Mouse (Mus musculus): ENCODE measurements around the gene Wnt5b. TPM values are rescaled to one million over a fixed set of nuclear protein-coding genes. Genes with fewer than 3 reads are reported as not detected.
"Not testable (repeated sequence)": the region's sequence is repeated elsewhere in the genome, so short reads cannot be mapped to it uniquely, and the experiment has no call there.

Wnt5b gene
- polyA plus RNA-seq, 1 experiment from 2014 or later = 6.2 TPM

DNA sequence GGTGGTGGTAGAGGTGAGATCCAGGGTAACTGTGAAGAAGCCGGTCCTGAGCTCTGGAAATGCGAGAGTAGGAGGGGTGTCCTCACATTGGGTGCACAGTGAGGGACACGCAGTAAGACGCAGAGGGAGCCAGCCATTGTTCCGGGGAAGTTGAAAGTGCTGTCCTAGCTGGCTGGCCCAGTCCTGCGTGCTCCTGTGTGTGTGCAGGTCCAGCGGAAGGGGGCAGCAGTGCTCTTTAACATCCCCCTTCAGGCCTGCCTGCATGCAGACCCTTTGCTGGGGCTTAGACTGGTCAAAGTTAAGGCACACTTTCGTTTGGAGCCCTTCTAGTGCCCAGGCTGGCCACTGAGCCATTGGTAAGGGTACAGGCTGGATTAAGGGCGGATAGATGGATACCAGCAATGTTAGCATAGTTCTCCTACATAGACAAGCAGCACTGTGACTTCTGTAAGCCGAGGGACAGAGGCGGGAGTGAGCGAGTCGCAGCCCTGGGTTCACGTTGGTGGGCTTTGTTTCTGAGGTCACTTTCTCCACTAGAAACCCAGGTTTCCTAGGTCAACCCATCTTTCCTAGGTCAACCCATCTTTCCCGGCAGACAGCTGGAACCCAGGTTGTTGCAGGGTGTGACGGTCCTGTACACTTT lies 61.1 kb downstream of the Wnt5b start:
- no peak for ATAC-seq (ENCODE audit: insufficient read depth, low FRiP score)
- Histone ChIP-seq H3K4me3 (replicated peaks; ENCODE audit: low read length) (peak overlapping the region; percentile 32), H3K9me3 (replicated peaks; ENCODE audit: control insufficient read depth, low read length) (no peaks in the 10 kb centered on the region), H3K4me2 (ENCODE audit: low read depth, low read length) (peak overlapping the region; percentile 58), H3K27ac (ENCODE audit: low read length) (peak overlapping the region; percentile 55), H3K9ac (ENCODE audit: low read length) (peak overlapping the region; percentile 49), H3K27me3 (ENCODE audit: control insufficient read depth, insufficient read depth, low read length) (no peaks in the 10 kb centered on the region), H3K4me1 (ENCODE audit: control insufficient read depth, insufficient read depth, low read length) (peaks cover 29% of the 10 kb centered on the region), H3K36me3 (ENCODE audit: control insufficient read depth, insufficient read depth, low read length) (no peaks in the 10 kb centered on the region)
- 40% methylated on average over 16 of the region's 16 CpGs for WGBS

DNA sequence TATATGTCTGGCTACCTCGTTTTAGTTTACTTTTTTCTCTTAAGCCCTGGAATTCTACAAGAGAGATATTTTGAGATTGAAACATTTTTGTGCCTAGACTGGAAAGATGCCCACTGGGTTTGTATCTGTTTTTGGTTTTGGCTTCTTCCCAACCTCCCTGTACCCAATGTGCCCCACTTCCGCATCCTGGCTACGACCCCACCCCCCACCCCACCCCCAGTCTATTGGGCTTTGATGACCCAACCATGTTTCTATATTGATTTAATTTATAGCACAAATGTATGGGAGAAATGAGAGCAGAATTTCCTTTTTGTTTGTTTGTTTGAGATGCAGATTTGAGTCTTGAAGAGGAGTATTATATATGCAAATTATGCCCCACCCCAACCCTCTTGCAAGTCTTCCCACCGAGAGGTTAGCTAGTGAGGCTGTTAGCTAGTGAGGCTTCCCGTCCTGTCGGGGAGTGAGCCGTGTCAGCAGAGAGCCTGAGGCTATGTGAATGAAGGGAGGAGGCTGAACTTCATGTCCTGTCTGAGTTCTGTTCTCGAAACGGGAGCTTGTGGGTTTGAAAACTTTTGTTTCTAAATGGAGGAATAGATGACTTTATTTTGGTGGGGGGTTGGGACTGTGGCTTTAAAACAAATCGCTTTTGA lies 62.3 kb downstream of the Wnt5b start:
- WGBS = 7% methylated on average over 10 of the region's 10 CpGs
- not testable (repeated sequence) for H3K27me3 ChIP-seq (ENCODE audit: control insufficient read depth, insufficient read depth, low read length); H3K9me3 ChIP-seq (replicated peaks; ENCODE audit: control insufficient read depth, low read length); H3K27ac ChIP-seq (ENCODE audit: low read length); ATAC-seq (ENCODE audit: insufficient read depth, low FRiP score); H3K36me3 ChIP-seq (ENCODE audit: control insufficient read depth, insufficient read depth, low read length)
- H3K9ac ChIP-seq (ENCODE audit: low read length) = peak overlapping the region; percentile 52; the same call in 1 of the 2 replicates
- H3K4me3 ChIP-seq (replicated peaks; ENCODE audit: low read length) = peak overlapping the region; percentile 43
- H3K4me2 ChIP-seq (ENCODE audit: low read depth, low read length) = peak overlapping the region; percentile 97
- H3K4me1 ChIP-seq (ENCODE audit: control insufficient read depth, insufficient read depth, low read length) = peaks cover 39% of the 10 kb centered on the region

- ATAC-seq (ENCODE audit: insufficient read depth, low FRiP score) = no peak
- Histone ChIP-seq H3K27ac (ENCODE audit: low read length) (peak overlapping the region; percentile 98), H3K4me3 (replicated peaks; ENCODE audit: low read length) (peak overlapping the region; percentile 68), H3K9me3 (replicated peaks; ENCODE audit: control insufficient read depth, low read length) (no peaks in the 10 kb centered on the region), H3K9ac (ENCODE audit: low read length) (peak overlapping the region; percentile 97), H3K4me1 (ENCODE audit: control insufficient read depth, insufficient read depth, low read length) (peaks cover 39% of the 10 kb centered on the region), H3K36me3 (ENCODE audit: control insufficient read depth, insufficient read depth, low read length) (no peaks in the 10 kb centered on the region), H3K27me3 (ENCODE audit: control insufficient read depth, insufficient read depth, low read length) (no peaks in the 10 kb centered on the region), H3K4me2 (ENCODE audit: low read depth, low read length) (peak overlapping the region; percentile 97)
- WGBS = 3% methylated on average over 33 of the region's 33 CpGs
Measured at GRCm38 (mm10) chr6:119480706-119481331, 63.3 kb downstream of the Wnt5b start.

DNA sequence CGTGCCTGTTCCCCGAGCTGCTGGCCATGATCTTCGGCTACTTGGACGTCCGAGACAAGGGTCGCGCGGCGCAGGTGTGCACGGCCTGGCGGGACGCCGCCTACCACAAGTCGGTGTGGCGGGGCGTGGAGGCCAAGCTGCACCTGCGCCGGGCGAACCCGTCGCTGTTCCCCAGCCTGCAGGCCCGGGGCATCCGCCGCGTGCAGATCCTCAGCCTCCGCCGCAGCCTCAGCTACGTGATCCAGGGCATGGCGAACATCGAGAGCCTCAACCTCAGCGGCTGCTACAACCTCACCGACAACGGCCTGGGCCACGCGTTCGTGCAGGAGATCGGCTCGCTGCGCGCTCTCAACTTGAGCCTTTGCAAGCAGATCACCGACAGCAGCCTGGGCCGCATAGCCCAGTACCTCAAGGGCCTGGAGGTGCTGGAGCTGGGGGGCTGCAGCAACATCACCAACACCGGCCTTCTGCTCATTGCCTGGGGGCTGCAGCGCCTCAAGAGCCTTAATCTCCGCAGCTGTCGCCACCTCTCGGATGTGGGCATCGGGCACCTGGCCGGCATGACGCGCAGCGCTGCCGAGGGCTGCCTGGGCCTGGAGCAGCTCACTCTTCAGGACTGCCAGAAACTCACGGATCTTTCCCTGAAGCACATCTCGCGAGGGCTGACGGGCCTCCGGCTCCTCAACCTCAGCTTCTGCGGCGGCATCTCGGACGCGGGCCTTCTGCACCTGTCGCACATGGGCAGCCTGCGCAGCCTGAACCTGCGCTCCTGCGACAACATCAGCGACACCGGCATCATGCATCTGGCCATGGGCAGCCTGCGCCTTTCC lies 64.1 kb downstream of the Wnt5b start:
- H3K9me3 ChIP-seq (replicated peaks; ENCODE audit: control insufficient read depth, low read length) = no peaks in the 10 kb centered on the region
- H3K27ac ChIP-seq (ENCODE audit: low read length) = peak overlapping the region; percentile 98
- under 1% methylated on average over 68 of the region's 70 CpGs for WGBS
- no peaks in the 10 kb centered on the region for H3K36me3 ChIP-seq (ENCODE audit: control insufficient read depth, insufficient read depth, low read length)
- H3K9ac ChIP-seq (ENCODE audit: low read length) = peak overlapping the region; percentile 97
- peak overlapping the region; percentile 68 for H3K4me3 ChIP-seq (replicated peaks; ENCODE audit: low read length)
- peaks cover 35% of the 10 kb centered on the region for H3K4me1 ChIP-seq (ENCODE audit: control insufficient read depth, insufficient read depth, low read length)
- ATAC-seq (ENCODE audit: insufficient read depth, low FRiP score) = peak; percentile 19; the same call in 1 of the 2 replicates
- no peaks in the 10 kb centered on the region for H3K27me3 ChIP-seq (ENCODE audit: control insufficient read depth, insufficient read depth, low read length)
- peak overlapping the region; percentile 97 for H3K4me2 ChIP-seq (ENCODE audit: low read depth, low read length)

DNA sequence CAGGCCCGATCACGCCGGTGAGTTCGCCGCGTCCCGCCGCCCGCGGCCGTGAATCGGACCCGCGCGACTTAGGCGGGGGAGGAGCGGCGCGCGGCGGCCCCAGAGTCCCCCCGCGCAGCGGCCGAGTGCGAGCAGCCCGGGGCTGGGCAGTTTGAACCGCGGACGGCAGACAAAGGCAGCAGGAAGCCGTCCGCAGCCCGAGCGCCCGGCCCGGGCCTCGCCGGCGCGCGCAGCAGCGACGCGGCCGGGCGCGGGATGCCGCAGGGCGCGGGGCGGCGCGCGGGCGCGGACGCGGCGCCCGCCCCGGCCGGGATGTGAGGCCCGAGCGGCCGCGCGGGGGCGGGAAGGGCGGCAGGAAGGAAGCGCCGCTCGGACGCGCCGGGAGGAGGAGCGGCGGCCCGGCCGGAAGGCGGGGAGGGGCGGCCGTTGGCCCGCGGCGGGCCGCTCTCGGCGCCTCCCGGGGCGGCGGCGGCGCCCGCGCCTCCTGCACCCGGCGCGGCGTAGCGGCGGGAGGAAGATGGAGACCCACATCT lies 64.7 kb downstream of the Wnt5b start, which contains the start of gene Fbxl14:
Fbxl14 (plus strand) TSS at position 326 of the 533 bp plus-strand sequence.
- Histone ChIP-seq H3K4me2 (ENCODE audit: low read depth, low read length) (peak within 1 kb of the TSS; percentile 97), H3K9ac (ENCODE audit: low read length) (peak within 1 kb of the TSS; percentile 97), H3K4me1 (ENCODE audit: control insufficient read depth, insufficient read depth, low read length) (peaks cover 34% of the 10 kb centered on the region), H3K27me3 (ENCODE audit: control insufficient read depth, insufficient read depth, low read length) (no peaks in the 10 kb centered on the region), H3K36me3 (ENCODE audit: control insufficient read depth, insufficient read depth, low read length) (no peaks in the 10 kb centered on the region), H3K9me3 (replicated peaks; ENCODE audit: control insufficient read depth, low read length) (no peaks in the 10 kb centered on the region), H3K27ac (ENCODE audit: low read length) (peak within 1 kb of the TSS; percentile 98), H3K4me3 (replicated peaks; ENCODE audit: low read length) (peak within 1 kb of the TSS; percentile 68)
- peak; percentile 87 for ATAC-seq (ENCODE audit: insufficient read depth, low FRiP score)
- WGBS = under 1% methylated on average over 91 of the region's 101 CpGs

DNA sequence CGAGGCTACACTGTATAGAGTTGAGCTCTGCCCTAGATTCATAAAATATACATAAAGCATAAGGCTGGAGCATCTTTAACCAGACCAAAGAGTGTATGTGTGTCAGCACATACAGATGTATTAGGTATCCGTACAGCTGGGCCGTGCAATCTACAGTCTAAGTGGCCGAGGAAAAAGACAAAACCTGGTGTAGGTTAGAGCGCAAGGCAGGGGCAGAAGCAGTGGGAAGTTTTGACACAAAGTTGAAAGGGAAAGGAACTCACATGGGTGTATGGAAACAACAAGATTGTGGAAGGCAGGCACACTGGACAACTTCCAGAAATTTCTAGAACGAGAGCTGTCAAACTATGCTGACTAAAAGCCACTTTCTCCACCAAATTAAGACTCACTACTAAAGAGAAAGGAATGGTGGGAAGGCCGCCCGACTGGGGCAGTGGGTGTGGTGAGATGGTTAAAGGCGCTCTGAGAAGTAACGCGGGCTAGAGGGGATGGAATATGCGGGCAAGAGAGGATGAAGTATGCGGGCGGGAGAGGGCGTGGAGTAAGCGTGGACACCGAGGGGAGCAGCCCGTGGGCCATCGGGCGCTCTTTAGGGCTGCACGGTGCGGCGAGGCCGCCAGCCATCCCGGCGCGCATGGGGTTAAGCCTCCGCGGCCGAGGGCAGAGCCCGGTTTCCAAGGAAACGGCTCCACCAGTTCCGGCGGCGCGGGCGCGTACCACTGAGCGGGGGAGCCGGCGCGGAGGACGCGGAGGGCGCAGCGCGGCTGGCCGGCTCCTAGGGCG lies 65.4 kb downstream of the Wnt5b start:
- Histone ChIP-seq H3K27me3 (ENCODE audit: control insufficient read depth, insufficient read depth, low read length) (no peaks in the 10 kb centered on the region), H3K9me3 (replicated peaks; ENCODE audit: control insufficient read depth, low read length) (no peaks in the 10 kb centered on the region), H3K27ac (ENCODE audit: low read length) (peak overlapping the region; percentile 98), H3K36me3 (ENCODE audit: control insufficient read depth, insufficient read depth, low read length) (no peaks in the 10 kb centered on the region), H3K9ac (ENCODE audit: low read length) (peak overlapping the region; percentile 97), H3K4me2 (ENCODE audit: low read depth, low read length) (peak overlapping the region; percentile 97), H3K4me3 (replicated peaks; ENCODE audit: low read length) (peak overlapping the region; percentile 68), H3K4me1 (ENCODE audit: control insufficient read depth, insufficient read depth, low read length) (peaks cover 30% of the 10 kb centered on the region)
- ATAC-seq (ENCODE audit: insufficient read depth, low FRiP score) = peak; percentile 92
- under 1% methylated on average over 49 of the region's 49 CpGs for WGBS

- H3K27ac ChIP-seq (ENCODE audit: low read length) = peak overlapping the region; percentile 98
- H3K4me2 ChIP-seq (ENCODE audit: low read depth, low read length) = peak overlapping the region; percentile 97; the same call in 1 of the 2 replicates
- no peaks in the 10 kb centered on the region for H3K27me3 ChIP-seq (ENCODE audit: control insufficient read depth, insufficient read depth, low read length)
- H3K4me1 ChIP-seq (ENCODE audit: control insufficient read depth, insufficient read depth, low read length) = peaks cover 23% of the 10 kb centered on the region
- ATAC-seq (ENCODE audit: insufficient read depth, low FRiP score) = no peak
- H3K9ac ChIP-seq (ENCODE audit: low read length) = peak overlapping the region; percentile 44
- no peaks in the 10 kb centered on the region for H3K9me3 ChIP-seq (replicated peaks; ENCODE audit: control insufficient read depth, low read length)
- H3K4me3 ChIP-seq (replicated peaks; ENCODE audit: low read length) = no peak overlapping the region
- 18% methylated on average over 13 of the region's 13 CpGs for WGBS
- no peaks in the 10 kb centered on the region for H3K36me3 ChIP-seq (ENCODE audit: control insufficient read depth, insufficient read depth, low read length)
Measured at GRCm38 (mm10) chr6:119477686-119478310, 66.3 kb downstream of the Wnt5b start.

DNA sequence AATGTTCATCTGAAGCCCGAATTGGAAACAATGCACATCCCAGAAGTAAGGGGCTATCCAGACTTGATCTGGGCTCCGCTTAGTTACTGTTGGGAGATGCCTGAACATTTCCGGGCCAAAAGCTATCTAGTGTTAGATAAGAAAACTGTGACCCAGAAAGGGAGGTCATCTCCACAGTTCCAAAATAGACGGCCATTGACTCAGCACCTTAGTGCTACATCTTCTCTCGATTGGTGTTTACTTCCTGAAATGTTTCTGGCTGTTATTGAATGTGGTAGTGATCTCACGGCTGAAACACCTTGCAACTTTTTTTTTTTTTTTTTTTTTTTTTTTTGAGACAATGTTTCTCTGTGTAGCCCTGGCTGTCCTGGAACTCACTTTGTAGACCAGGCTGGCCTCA lies 68.2 kb downstream of the Wnt5b start:
- Histone ChIP-seq H3K9ac (ENCODE audit: low read length) (no peak overlapping the region), H3K4me3 (replicated peaks; ENCODE audit: low read length) (no peak overlapping the region), H3K4me1 (ENCODE audit: control insufficient read depth, insufficient read depth, low read length) (peaks cover 17% of the 10 kb centered on the region), H3K27me3 (ENCODE audit: control insufficient read depth, insufficient read depth, low read length) (no peaks in the 10 kb centered on the region), H3K27ac (ENCODE audit: low read length) (no peak overlapping the region), H3K9me3 (replicated peaks; ENCODE audit: control insufficient read depth, low read length) (no peaks in the 10 kb centered on the region), H3K4me2 (ENCODE audit: low read depth, low read length) (no peak overlapping the region), H3K36me3 (ENCODE audit: control insufficient read depth, insufficient read depth, low read length) (no peaks in the 10 kb centered on the region)
- 72% methylated on average over 6 of the region's 6 CpGs for WGBS
- no peak for ATAC-seq (ENCODE audit: insufficient read depth, low FRiP score)
